Mouse (Mus musculus): ENCODE measurements at regions not wholly inside any gene's neighbourhood (a gene's known extent, or its start where the extent isn't known, plus 50 kb on each side); places are given as distances from the start of the nearest gene placed in this dataset.
"Not testable (repeated sequence)": the region's sequence is repeated elsewhere in the genome, so short reads cannot be mapped to it uniquely, and the experiment has no call there.

- no peak for DNase-seq (ENCODE audit: low read depth, low spot score)
Observed at GRCm38 (mm10) chr1:146955688-146956214, 461.2 kb downstream of the Brinp3 start.

- peak; percentile 2 for DNase-seq (ENCODE audit: low read depth, low spot score)
Observed at GRCm38 (mm10) chr1:146956347-146956746, 461.8 kb downstream of the Brinp3 start.

GRCm38 (mm10) chr1:146960448-146960847, 465.9 kb downstream of the Brinp3 start:
- no peak for DNase-seq (ENCODE audit: low read depth, low spot score)

DNA sequence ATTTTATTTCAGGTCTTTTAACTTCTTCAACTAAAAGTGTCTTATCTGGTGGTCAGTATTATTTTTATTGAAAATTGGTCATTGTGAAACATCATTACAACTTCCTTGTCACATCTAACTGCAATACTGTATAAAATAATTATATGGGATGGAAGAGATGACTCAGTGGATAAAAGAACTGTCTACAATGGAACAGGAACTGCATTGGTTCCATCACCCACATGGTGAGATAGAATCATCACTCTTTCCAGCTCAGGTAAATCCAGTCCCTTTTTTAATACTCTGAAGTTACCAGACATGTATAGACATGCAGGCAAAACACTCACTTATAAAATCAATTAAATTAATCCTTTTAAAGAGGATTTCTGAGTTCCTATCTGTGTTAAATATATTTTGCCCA, 473.0 kb downstream of the Brinp3 start:
- DNase-seq (ENCODE audit: low read depth, low spot score) = no peak

DNA sequence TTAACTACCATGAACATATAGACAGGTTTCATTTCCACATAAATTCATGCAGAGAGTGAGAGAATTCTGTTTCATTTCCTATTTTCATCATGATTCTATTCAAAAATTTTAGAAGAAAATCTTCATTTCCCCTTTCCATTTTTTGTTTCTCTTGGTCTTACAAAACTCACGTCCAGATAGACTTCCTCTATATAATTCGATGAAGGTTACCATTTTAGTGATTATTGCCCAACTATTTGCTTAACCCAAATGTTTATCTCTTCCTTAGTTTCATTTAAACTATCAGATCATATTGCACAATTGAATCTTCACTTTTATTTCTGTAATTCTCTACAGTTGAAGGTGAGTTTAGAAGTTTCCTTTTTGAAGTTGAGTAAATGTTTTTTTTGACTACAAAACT, 473.4 kb downstream of the Brinp3 start:
- DNase-seq (ENCODE audit: low read depth, low spot score) = no peak

DNA sequence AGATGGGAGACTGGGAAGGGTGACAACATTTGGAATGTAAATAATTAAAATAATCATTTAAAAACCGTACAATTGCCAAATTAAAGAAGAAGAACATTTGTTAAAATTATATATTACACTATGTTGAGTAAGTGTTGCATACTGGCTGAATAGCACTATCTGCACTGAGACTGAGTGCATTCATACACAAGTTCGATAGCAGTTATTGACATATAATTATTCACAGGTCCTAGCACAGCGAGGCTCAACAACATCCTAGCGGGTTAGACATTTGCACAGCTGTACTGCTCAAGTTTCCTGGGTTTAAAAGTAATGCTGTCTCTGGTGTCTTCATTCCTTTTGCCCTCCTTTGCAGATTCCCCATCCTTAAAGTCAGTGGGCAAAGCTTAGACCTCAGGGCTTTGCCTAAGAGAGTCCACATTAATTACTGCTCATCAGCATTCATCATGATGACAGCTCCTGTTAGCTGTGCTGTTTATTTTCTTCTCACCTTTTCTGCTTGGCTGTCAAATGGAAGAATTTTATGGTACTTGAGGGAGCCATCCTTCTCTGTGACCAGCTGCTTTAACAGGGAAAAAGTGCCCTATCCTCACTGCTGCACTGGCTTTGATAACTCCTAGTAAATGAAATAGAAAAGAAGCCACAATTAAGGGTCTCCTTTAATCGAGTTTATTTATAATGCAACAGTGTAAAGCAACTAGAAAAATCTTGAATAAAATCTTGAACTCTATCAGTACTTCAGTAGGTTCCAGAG, 489.1 kb downstream of the Brinp3 start:
- no peak for DNase-seq (ENCODE audit: low read depth, low spot score)

DNA sequence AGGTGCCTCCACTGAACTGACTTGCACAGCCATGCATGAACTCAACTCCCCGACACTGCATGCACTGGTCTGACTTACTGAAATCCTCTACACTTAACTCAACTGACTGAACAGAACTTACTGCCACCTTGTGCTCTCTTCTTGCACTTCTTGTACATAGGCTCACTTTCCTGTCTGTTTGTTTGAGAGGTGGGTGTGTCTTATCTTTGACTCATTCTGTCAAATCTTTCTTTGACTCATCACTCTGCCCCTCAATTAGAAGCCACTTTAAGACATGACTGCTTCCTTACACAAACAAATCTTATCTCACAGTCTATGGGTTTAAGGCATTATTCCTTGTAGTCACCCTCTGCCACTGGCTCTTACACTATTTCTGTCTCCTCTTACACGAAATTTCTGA, 505.5 kb downstream of the Brinp3 start:
- no peak for DNase-seq (ENCODE audit: low read depth, low spot score)

DNA sequence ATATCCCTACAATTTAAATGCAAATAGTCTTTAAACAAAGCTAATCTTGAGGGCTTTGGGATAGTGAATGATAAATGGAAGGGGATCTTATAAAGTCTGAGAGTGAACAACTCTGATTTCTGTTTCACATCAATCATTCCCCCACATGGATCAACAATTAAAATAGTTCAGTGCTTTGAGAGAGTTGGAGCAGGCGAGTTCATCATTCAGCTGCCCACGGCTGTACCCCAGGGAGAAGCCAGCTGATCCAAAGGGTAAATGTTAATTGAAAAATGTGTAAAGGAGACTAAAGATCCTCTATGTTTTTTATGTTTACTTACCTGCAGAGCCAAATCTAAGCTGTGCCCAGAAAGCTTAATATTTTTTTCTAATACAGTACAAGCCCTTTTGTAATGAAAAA, 553.2 kb downstream of the Brinp3 start:
- DNase-seq (ENCODE audit: low read depth, low spot score) = no peak

DNA sequence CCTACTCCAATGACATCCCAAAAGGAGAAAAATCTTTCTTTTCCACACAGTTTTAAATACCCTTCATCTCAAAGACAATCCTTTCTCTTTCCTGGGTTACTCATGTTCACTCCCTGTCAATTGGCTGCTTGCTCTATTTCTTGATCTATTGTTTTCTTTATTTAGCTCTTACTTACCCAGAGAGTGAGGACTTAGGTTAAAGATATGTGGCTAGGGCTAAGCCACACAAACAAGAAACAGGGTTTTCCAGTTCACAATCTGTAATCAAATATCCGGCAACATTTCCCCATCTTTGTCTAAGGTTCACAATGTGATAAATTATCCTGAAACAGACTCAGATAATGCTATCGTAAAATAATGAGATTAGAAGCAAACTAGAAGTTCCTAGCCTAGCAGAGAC, 563.9 kb downstream of the Brinp3 start:
- no peak for DNase-seq (ENCODE audit: low read depth, low spot score)

DNA sequence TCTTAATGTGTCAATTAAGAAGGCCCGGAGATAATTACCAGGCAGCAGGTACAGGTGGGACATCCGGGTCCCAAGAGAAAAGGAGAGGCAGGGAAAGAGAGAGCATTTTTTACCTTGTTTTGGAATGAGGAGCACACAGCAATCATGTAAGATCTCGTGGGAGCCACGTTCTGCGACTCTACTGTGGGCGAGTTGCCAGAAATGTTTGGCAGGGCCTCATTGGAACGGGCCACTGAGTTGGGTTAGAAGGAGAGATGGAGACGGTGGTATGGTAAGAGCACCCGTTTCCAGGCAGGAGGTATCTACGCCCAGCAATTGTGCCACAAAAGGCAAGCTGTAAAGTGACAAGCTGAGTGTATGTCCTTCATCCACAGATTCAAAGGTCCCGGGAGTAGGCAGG, 579.6 kb downstream of the Brinp3 start:
- DNase-seq (ENCODE audit: low read depth, low spot score) = no peak

- peak; percentile 4 for DNase-seq (ENCODE audit: low read depth, low spot score)
Observed at GRCm38 (mm10) chr1:147084129-147084799, 589.7 kb downstream of the Brinp3 start.

GRCm38 (mm10) chr1:147125541-147125940, 631.0 kb downstream of the Brinp3 start:
- DNase-seq (ENCODE audit: low read depth, low spot score) = no peak

GRCm38 (mm10) chr1:147138176-147138575, 643.6 kb downstream of the Brinp3 start:
- DNase-seq (ENCODE audit: low read depth, low spot score) = peak; percentile 12

DNA sequence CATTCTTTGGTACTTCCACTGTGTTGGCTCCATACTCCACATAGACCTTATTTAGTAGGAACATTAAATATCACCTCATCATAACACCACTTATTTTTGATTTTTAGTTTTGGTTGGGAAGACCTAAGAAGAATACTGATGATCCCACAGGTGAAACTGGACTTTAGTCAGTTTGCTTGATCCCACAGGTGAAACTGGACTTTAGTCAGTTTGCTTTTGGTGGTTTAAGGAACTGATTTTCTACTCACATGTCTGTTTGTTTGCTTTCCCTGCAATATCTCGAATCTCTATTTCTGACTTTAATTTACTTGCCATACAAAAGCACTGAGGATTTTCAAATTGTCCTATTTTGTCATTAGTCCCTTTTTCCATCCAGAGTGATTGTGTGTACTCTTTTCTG, 680.8 kb downstream of the Brinp3 start:
- DNase-seq (ENCODE audit: low read depth, low spot score) = no peak

DNA sequence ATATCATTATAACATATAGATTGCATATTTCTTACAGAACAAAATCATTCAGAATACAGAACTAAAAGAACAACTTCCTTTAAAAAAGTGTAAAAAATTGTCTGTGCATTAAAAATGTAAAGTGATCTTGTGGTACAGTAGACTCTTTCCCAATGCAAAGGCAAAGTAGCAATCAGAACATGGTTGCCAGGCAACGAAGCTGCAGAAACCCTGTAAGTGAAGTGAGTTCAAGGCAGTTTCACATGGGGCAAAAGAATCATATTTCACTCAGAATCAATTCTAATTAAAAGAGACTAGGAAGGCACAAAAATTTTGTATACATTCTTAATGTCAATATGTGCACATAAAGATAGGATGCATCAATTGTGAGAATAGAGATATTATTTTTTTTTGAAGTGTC, 692.2 kb downstream of the Brinp3 start:
- peak; percentile 19 for DNase-seq (ENCODE audit: low read depth, low spot score)

DNA sequence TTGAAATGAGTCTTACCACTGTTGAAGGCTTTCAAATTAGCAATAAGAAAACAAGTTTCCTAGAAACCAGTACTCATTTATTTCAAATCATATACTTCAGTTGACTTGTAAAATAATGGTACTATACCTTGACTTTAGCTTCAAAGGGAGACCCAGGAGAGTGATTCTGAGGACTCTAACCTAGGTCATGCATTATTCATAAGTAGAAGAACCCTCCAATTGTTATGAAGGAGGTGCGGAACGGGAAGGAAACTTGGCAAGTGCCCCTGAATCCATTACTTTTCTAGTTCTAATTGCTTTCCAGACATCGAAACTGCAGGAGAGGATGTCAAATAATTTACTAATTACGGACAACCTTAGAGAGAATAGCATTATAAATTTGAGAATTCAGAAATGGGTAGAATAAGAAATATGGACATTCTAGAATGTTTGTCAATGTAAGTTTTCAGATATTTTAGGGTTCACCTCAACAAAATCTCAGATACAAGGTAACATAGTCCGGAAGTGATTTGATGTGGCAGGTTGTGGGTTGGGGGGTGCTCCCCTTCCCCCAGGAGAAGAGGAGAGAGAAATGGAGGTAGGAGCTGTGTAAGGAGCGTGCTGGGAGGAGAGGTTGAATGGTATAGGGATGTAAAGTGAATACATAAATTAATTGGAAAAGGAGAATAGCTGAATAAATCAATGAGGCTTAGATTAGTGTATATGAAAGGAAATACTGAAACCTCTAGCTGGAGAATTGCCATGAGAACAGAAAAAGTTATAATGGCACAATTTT, 692.9 kb downstream of the Brinp3 start:
- DNase-seq (ENCODE audit: low read depth, low spot score) = no peak

DNA sequence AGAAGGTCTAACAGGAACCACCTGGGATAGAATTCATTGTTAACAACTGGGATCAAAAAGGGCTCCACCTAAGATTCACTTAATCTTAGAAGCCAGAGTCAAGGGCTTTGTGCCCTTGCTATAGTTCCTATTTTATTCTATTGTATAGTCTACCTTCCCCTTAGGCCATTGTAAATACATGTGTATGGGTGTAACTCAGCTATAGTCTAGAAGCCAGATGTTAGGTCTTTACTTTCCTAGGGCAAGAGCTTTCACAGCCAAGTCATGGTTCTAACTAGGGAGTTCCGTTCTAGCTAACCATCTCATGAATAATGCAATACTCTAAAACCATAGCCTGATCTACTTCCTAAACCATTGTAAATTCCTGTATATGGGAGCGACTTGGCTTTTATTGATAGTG, 705.4 kb downstream of the Brinp3 start:
- DNase-seq (ENCODE audit: low read depth, low spot score) = not testable (repeated sequence)

GRCm38 (mm10) chr1:147214890-147215289, 720.3 kb downstream of the Brinp3 start:
- DNase-seq (ENCODE audit: low read depth, low spot score) = not testable (repeated sequence)

DNA sequence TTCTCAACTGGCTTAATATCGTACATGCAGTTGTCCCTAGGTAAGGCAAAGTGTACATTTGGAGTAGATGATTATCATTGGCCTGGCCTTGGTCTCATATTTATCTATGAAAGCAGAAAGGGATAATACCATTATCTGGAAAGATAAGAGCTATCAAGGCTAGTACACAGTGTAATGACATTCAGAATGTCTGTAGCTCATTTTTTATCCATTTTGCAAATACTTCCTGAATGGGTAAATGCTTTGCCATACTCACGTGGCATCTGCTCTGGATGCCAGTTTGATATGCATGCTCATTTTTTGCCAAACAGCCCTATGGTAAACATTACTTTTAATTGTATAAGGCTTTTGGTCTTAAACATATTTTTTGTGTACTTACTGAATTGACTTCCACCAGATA, 723.4 kb downstream of the Brinp3 start:
- DNase-seq (ENCODE audit: low read depth, low spot score) = no peak

GRCm38 (mm10) chr1:147219438-147219837, 724.9 kb downstream of the Brinp3 start:
- DNase-seq (ENCODE audit: low read depth, low spot score) = no peak

DNA sequence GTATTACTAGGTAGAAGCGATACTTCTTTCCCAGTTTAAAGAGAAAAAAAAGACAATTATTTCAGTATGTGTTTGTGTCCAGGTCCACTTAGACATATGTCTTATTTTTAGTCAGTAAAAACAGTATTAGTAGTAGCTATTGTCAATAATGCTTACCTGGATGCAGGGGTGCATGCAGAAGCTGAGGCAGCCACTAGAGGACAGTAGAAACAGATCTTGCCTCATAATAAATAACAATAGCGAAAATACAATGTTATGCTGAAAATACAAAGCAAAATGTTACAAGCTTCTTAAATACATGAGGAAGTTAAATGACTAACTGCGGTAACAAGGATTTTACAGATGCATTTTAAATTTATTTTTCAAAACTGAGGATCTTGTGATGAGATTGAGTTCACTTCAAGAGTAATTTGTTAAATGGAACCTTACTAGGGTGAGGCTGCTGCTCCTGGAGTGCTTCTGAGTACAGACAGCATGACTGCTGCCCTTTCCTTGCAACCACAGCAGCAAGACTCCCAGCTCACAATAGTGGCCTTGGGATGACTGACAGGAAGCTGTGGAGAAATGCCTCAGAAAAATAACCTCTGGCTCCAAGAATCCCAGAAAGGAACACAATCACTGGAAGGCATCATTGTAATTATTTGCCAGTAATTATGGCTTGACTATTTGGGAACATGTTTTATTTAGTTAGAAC, 728.8 kb downstream of the Brinp3 start:
- peak; percentile 16 for DNase-seq (ENCODE audit: low read depth, low spot score)

DNA sequence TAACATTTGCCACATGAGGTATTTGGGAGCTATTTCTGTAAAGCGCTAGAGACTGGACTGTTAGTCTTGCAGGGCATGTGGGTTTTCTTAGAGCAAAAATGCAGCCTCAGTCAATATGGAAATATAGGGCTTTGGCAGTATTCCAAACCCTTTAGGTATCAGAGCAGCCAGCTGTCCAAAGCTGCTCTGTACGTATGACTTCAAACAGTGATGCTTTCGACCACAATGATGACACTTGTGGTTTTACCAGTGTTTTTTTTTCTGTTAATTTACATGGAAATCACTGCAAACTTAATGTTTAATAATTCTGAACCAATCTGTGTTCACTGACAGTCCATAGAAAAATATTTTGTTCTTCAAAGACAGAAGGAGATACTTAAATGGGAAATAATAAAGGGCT, 743.0 kb downstream of the Brinp3 start:
- no peak for DNase-seq (ENCODE audit: low read depth, low spot score)
